Mouse (Mus musculus) megakaryocyte, embryonic 14.5 days (primary cell): ENCODE measurements around the gene Tmprss4. TPM values are rescaled to one million over a fixed set of nuclear protein-coding genes. Genes with fewer than 3 reads are reported as not detected.
A peak's percentile ranks its signal among the peaks of the same experiment; 100 is the strongest.

Source experiments
- H3K27me3 ChIP-seq: replicated peaks from 2 replicates; pipeline ENCODE3; 2012; ENCODE audit warnings: inconsistent platforms
- H3K36me3 ChIP-seq: replicated peaks from 2 replicates; pipeline ENCODE3; 2012; ENCODE audit warnings: low read length, inconsistent platforms, mixed read lengths
- H3K4me1 ChIP-seq: 2 replicates; pipeline ENCODE4 v1.6.1; 2012; ENCODE audit warnings: inconsistent platforms
- H3K4me3 ChIP-seq: replicated peaks from 2 replicates; pipeline ENCODE3; 2012; ENCODE audit warnings: moderate library complexity, mild to moderate bottlenecking, inconsistent platforms
- H3K9me3 ChIP-seq: 2 replicates; pipeline ENCODE4 v1.6.1; 2012; ENCODE audit warnings: inconsistent platforms
- FLI1 ChIP-seq: IDR thresholded peaks from 2 replicates; pipeline ENCODE4 v1.6.1; 2012; ENCODE audit warnings: low read length, inconsistent platforms, mixed read lengths
- GATA1 ChIP-seq: IDR thresholded peaks from 3 replicates; pipeline ENCODE4 v1.6.1; 2012; ENCODE audit warnings: mixed read lengths, low read length, inconsistent platforms, borderline replicate concordance
- polyA plus RNA-seq: library from polyadenylated mRNA; stranded (reverse); fragments of >175 nt; gene quantifications from 2 replicates; pipeline ENCODE4 v1.2.3, GENCODE M21; 2012; ENCODE audit warnings: low replicate concordance; ENCODE audit not compliant: insufficient read depth

The Tmprss4 gene
- polyA plus RNA-seq, 1 experiment, result not detected

- Histone ChIP-seq H3K36me3 (no peaks in the 10 kb centered on the region), H3K9me3 (0 out of 2 replicates have a peak, but pooled peaks cover 4% of the 10 kb centered on the region), H3K4me1 (peaks cover 3% of the 10 kb centered on the region; the same call in 1 of the 2 replicates), H3K27me3 (peaks cover 82% of the 10 kb centered on the region), H3K4me3 (no peak overlapping the region)
- no peak for TF ChIP-seq FLI1
- TF ChIP-seq GATA1, result no peak
These were observed 21.4 kb downstream of the Tmprss4 start for GRCm38 (mm10) chr9:45182521-45182920.

GRCm38 (mm10) chr9:45181770-45182169, 22.1 kb downstream of the Tmprss4 start, which contains the start of gene BC049352:
TSS of gene BC049352 (plus strand) at chr9:45182007.
- peaks cover 84% of the 10 kb centered on the region for H3K27me3 ChIP-seq
- TF ChIP-seq GATA1 (no peak), FLI1 (no peak)
- 0 out of 2 replicates have a peak, but pooled peaks cover 4% of the 10 kb centered on the region for H3K9me3 ChIP-seq
- no peak within 1 kb of the TSS for H3K4me3 ChIP-seq
- no peaks in the 10 kb centered on the region for H3K36me3 ChIP-seq
- H3K4me1 ChIP-seq, result peaks cover 3% of the 10 kb centered on the region; the same call in 1 of the 2 replicates

GRCm38 (mm10) chr9:45179282-45179681, 24.6 kb downstream of the Tmprss4 start:
- Histone ChIP-seq H3K27me3 (peaks cover 80% of the 10 kb centered on the region), H3K4me3 (no peak overlapping the region), H3K4me1 (peaks cover 3% of the 10 kb centered on the region; the same call in 1 of the 2 replicates), H3K36me3 (no peaks in the 10 kb centered on the region), H3K9me3 (0 out of 2 replicates have a peak, but pooled peaks cover 4% of the 10 kb centered on the region)
- no peak for TF ChIP-seq FLI1
- TF ChIP-seq GATA1, result no peak

- Histone ChIP-seq H3K9me3 (peaks cover 18% of the 10 kb centered on the region), H3K4me1 (no peaks in the 10 kb centered on the region), H3K36me3 (no peaks in the 10 kb centered on the region), H3K4me3 (no peak overlapping the region), H3K27me3 (peaks cover 49% of the 10 kb centered on the region)
- TF ChIP-seq GATA1, result no peak
- no peak for TF ChIP-seq FLI1
These were observed 30.4 kb downstream of the Tmprss4 start for GRCm38 (mm10) chr9:45173475-45173874.

GRCm38 (mm10) chr9:45171073-45171610, 32.8 kb downstream of the Tmprss4 start:
- H3K9me3 ChIP-seq, result peaks cover 31% of the 10 kb centered on the region
- no peaks in the 10 kb centered on the region for H3K36me3 ChIP-seq
- peak overlapping the region; percentile 17 for H3K4me3 ChIP-seq
- TF ChIP-seq FLI1 (no peak), GATA1 (no peak)
- H3K27me3 ChIP-seq, result peaks cover 40% of the 10 kb centered on the region
- no peaks in the 10 kb centered on the region for H3K4me1 ChIP-seq

- TF ChIP-seq FLI1 (no peak), GATA1 (no peak)
- H3K36me3 ChIP-seq, result no peaks in the 10 kb centered on the region
- no peak overlapping the region for H3K4me3 ChIP-seq
- peaks cover 32% of the 10 kb centered on the region for H3K27me3 ChIP-seq
- no peaks in the 10 kb centered on the region for H3K4me1 ChIP-seq
- peaks cover 38% of the 10 kb centered on the region for H3K9me3 ChIP-seq
These were observed 33.7 kb downstream of the Tmprss4 start for GRCm38 (mm10) chr9:45170150-45170549.

GRCm38 (mm10) chr9:45167903-45168302, 36.0 kb downstream of the Tmprss4 start:
- peaks cover 17% of the 10 kb centered on the region for H3K27me3 ChIP-seq
- TF ChIP-seq FLI1, result no peak
- TF ChIP-seq GATA1, result no peak

GRCm38 (mm10) chr9:45153361-45153760, 50.5 kb downstream of the Tmprss4 start:
- H3K9me3 ChIP-seq, result peaks cover 14% of the 10 kb centered on the region
- H3K36me3 ChIP-seq, result no peaks in the 10 kb centered on the region
- no peak overlapping the region for H3K4me3 ChIP-seq
- peaks cover 87% of the 10 kb centered on the region for H3K27me3 ChIP-seq
- no peaks in the 10 kb centered on the region for H3K4me1 ChIP-seq
- TF ChIP-seq FLI1 (no peak), GATA1 (no peak)

More at GRCm38 (mm10) chr9:45167903-45168302, 36.0 kb downstream of the Tmprss4 start:
- Histone ChIP-seq H3K4me1 (no peaks in the 10 kb centered on the region), H3K4me3 (no peak overlapping the region), H3K36me3 (no peaks in the 10 kb centered on the region), H3K9me3 (peaks cover 38% of the 10 kb centered on the region)

- TF ChIP-seq GATA1, result no peak
- no peak for TF ChIP-seq FLI1
- Histone ChIP-seq H3K9me3 (no peaks in the 10 kb centered on the region), H3K4me3 (no peak overlapping the region), H3K4me1 (peaks cover 3% of the 10 kb centered on the region), H3K27me3 (peaks cover 95% of the 10 kb centered on the region), H3K36me3 (no peaks in the 10 kb centered on the region)
These were observed 53.0 kb downstream of the Tmprss4 start for GRCm38 (mm10) chr9:45150933-45151332.

- peak overlapping the region; percentile 79 for H3K4me3 ChIP-seq
- H3K36me3 ChIP-seq, result no peaks in the 10 kb centered on the region
- peaks cover 98% of the 10 kb centered on the region for H3K27me3 ChIP-seq
- H3K4me1 ChIP-seq, result peaks cover 12% of the 10 kb centered on the region
- H3K9me3 ChIP-seq, result no peaks in the 10 kb centered on the region
- TF ChIP-seq FLI1 (no peak), GATA1 (no peak)
These were observed 57.7 kb downstream of the Tmprss4 start for GRCm38 (mm10) chr9:45146267-45146597.
